Mouse (Mus musculus): ENCODE data around the gene Zfp420.
"Not testable (repeated sequence)": the region's sequence is repeated elsewhere in the genome, so short reads cannot be mapped to it uniquely, and the experiment has no call there.

Gene Zfp420

GRCm38 (mm10) chr7:29874256-29874655 is 14.5 kb downstream of the Zfp420 start:
- Histone ChIP-seq H3K9me3 (ENCODE audit: low read length) (peaks cover 42% of the 10 kb centered on the region), H3K4me1 (replicated peaks; ENCODE audit: low read depth, low read length) (peaks cover 19% of the 10 kb centered on the region), H3K36me3 (ENCODE audit: insufficient read depth, low read length) (peaks cover 26% of the 10 kb centered on the region), H3K4me3 (replicated peaks; ENCODE audit: low read length) (no peak overlapping the region), H3K27me3 (ENCODE audit: insufficient read depth, low read length) (no peaks in the 10 kb centered on the region)
- TF ChIP-seq POU5F1 (IDR thresholded peaks at IDR 0.05; ENCODE audit: borderline replicate concordance, low read length) (no peak), CTCF (conservative IDR thresholded peaks at IDR 0.05; ENCODE audit: low read length) (no peak), NANOG (IDR thresholded peaks at IDR 0.05; ENCODE audit: borderline replicate concordance, low read length) (no peak)

- H3K27me3 ChIP-seq (ENCODE audit: insufficient read depth, low read length), result not testable (repeated sequence)
- Histone ChIP-seq H3K4me1 (replicated peaks; ENCODE audit: low read depth, low read length) (peaks cover 33% of the 10 kb centered on the region), H3K9me3 (ENCODE audit: low read length) (peaks cover 48% of the 10 kb centered on the region), H3K4me3 (replicated peaks; ENCODE audit: low read length) (peak overlapping the region; percentile 45), H3K36me3 (ENCODE audit: insufficient read depth, low read length) (peaks cover 41% of the 10 kb centered on the region)
These were observed 17.8 kb downstream of the Zfp420 start for GRCm38 (mm10) chr7:29877561-29877960.

GRCm38 (mm10) chr7:29880056-29880455 is 20.3 kb downstream of the Zfp420 start:
- H3K36me3 ChIP-seq (ENCODE audit: insufficient read depth, low read length), result peaks cover 31% of the 10 kb centered on the region
- TF ChIP-seq POU5F1 (IDR thresholded peaks at IDR 0.05; ENCODE audit: borderline replicate concordance, low read length) (no peak), NANOG (IDR thresholded peaks at IDR 0.05; ENCODE audit: borderline replicate concordance, low read length) (no peak), CTCF (conservative IDR thresholded peaks at IDR 0.05; ENCODE audit: low read length) (no peak)

GRCm38 (mm10) chr7:29880916-29881315 is 21.1 kb downstream of the Zfp420 start:
- H3K27me3 ChIP-seq (ENCODE audit: insufficient read depth, low read length), result no peaks in the 10 kb centered on the region
- no peak overlapping the region for H3K4me3 ChIP-seq (replicated peaks; ENCODE audit: low read length)
- peaks cover 65% of the 10 kb centered on the region for H3K9me3 ChIP-seq (ENCODE audit: low read length)
- TF ChIP-seq NANOG (IDR thresholded peaks at IDR 0.05; ENCODE audit: borderline replicate concordance, low read length), result no peak
- no peak for TF ChIP-seq CTCF (conservative IDR thresholded peaks at IDR 0.05; ENCODE audit: low read length)
- TF ChIP-seq POU5F1 (IDR thresholded peaks at IDR 0.05; ENCODE audit: borderline replicate concordance, low read length), result no peak
- peaks cover 33% of the 10 kb centered on the region for H3K4me1 ChIP-seq (replicated peaks; ENCODE audit: low read depth, low read length)
- H3K36me3 ChIP-seq (ENCODE audit: insufficient read depth, low read length), result peaks cover 22% of the 10 kb centered on the region

More at GRCm38 (mm10) chr7:29880056-29880455, 20.3 kb downstream of the Zfp420 start:
- peaks cover 65% of the 10 kb centered on the region for H3K9me3 ChIP-seq (ENCODE audit: low read length)
- no peak overlapping the region for H3K4me3 ChIP-seq (replicated peaks; ENCODE audit: low read length)
- peaks cover 33% of the 10 kb centered on the region for H3K4me1 ChIP-seq (replicated peaks; ENCODE audit: low read depth, low read length)
- H3K27me3 ChIP-seq (ENCODE audit: insufficient read depth, low read length), result no peaks in the 10 kb centered on the region

GRCm38 (mm10) chr7:29890501-29890900 is 30.7 kb downstream of the Zfp420 start:
- Histone ChIP-seq H3K36me3 (ENCODE audit: insufficient read depth, low read length) (peaks cover 32% of the 10 kb centered on the region), H3K4me1 (replicated peaks; ENCODE audit: low read depth, low read length) (peaks cover 4% of the 10 kb centered on the region; the same call in 1 of the 2 replicates), H3K4me3 (replicated peaks; ENCODE audit: low read length) (no peak overlapping the region), H3K9me3 (ENCODE audit: low read length) (peaks cover 49% of the 10 kb centered on the region), H3K27me3 (ENCODE audit: insufficient read depth, low read length) (no peaks in the 10 kb centered on the region)
- no peak for TF ChIP-seq CTCF (conservative IDR thresholded peaks at IDR 0.05; ENCODE audit: low read length)
- no peak for TF ChIP-seq NANOG (IDR thresholded peaks at IDR 0.05; ENCODE audit: borderline replicate concordance, low read length)
- no peak for TF ChIP-seq POU5F1 (IDR thresholded peaks at IDR 0.05; ENCODE audit: borderline replicate concordance, low read length)

- Histone ChIP-seq H3K36me3 (ENCODE audit: insufficient read depth, low read length) (peaks cover 46% of the 10 kb centered on the region), H3K27me3 (ENCODE audit: insufficient read depth, low read length) (no peaks in the 10 kb centered on the region), H3K4me3 (replicated peaks; ENCODE audit: low read length) (no peak overlapping the region), H3K4me1 (replicated peaks; ENCODE audit: low read depth, low read length) (peaks cover 4% of the 10 kb centered on the region; the same call in 1 of the 2 replicates), H3K9me3 (ENCODE audit: low read length) (peaks cover 38% of the 10 kb centered on the region)
- TF ChIP-seq NANOG (IDR thresholded peaks at IDR 0.05; ENCODE audit: borderline replicate concordance, low read length) (no peak), CTCF (conservative IDR thresholded peaks at IDR 0.05; ENCODE audit: low read length) (no peak), POU5F1 (IDR thresholded peaks at IDR 0.05; ENCODE audit: borderline replicate concordance, low read length) (no peak)
These were observed 33.0 kb downstream of the Zfp420 start for GRCm38 (mm10) chr7:29892756-29893155.

- peaks cover 37% of the 10 kb centered on the region for H3K9me3 ChIP-seq (ENCODE audit: low read length)
- no peaks in the 10 kb centered on the region for H3K27me3 ChIP-seq (ENCODE audit: insufficient read depth, low read length)
- TF ChIP-seq POU5F1 (IDR thresholded peaks at IDR 0.05; ENCODE audit: borderline replicate concordance, low read length) (no peak), CTCF (conservative IDR thresholded peaks at IDR 0.05; ENCODE audit: low read length) (peak; percentile 37)
These were observed 38.6 kb downstream of the Zfp420 start for GRCm38 (mm10) chr7:29898351-29898750.

GRCm38 (mm10) chr7:29904101-29904500 is 44.3 kb downstream of the Zfp420 start:
- H3K4me3 ChIP-seq (replicated peaks; ENCODE audit: low read length), result peak overlapping the region; percentile 35
- peaks cover 43% of the 10 kb centered on the region for H3K4me1 ChIP-seq (replicated peaks; ENCODE audit: low read depth, low read length)
- TF ChIP-seq CTCF (conservative IDR thresholded peaks at IDR 0.05; ENCODE audit: low read length) (no peak), NANOG (IDR thresholded peaks at IDR 0.05; ENCODE audit: borderline replicate concordance, low read length) (no peak), POU5F1 (IDR thresholded peaks at IDR 0.05; ENCODE audit: borderline replicate concordance, low read length) (peak; percentile 84)
- peaks cover 3% of the 10 kb centered on the region; the same call in 1 of the 2 replicates for H3K36me3 ChIP-seq (ENCODE audit: insufficient read depth, low read length)
- H3K9me3 ChIP-seq (ENCODE audit: low read length), result no peaks in the 10 kb centered on the region
- no peaks in the 10 kb centered on the region for H3K27me3 ChIP-seq (ENCODE audit: insufficient read depth, low read length)

More at GRCm38 (mm10) chr7:29898351-29898750, 38.6 kb downstream of the Zfp420 start:
- Histone ChIP-seq H3K4me1 (replicated peaks; ENCODE audit: low read depth, low read length) (peaks cover 4% of the 10 kb centered on the region; the same call in 1 of the 2 replicates), H3K4me3 (replicated peaks; ENCODE audit: low read length) (no peak overlapping the region), H3K36me3 (ENCODE audit: insufficient read depth, low read length) (peaks cover 39% of the 10 kb centered on the region)

GRCm38 (mm10) chr7:29905966-29906681 is 46.3 kb downstream of the Zfp420 start, which contains the start of gene Zfp27:
Gene Zfp27 (minus strand): TSS chr7:29906572.
- Histone ChIP-seq H3K27me3 (ENCODE audit: insufficient read depth, low read length) (no peaks in the 10 kb centered on the region), H3K9me3 (ENCODE audit: low read length) (no peaks in the 10 kb centered on the region), H3K4me3 (replicated peaks; ENCODE audit: low read length) (peak within 1 kb of the TSS; percentile 81), H3K4me1 (replicated peaks; ENCODE audit: low read depth, low read length) (peaks cover 64% of the 10 kb centered on the region), H3K36me3 (ENCODE audit: insufficient read depth, low read length) (peaks cover 4% of the 10 kb centered on the region; the same call in 1 of the 2 replicates)
- TF ChIP-seq CTCF (conservative IDR thresholded peaks at IDR 0.05; ENCODE audit: low read length) (no peak), NANOG (IDR thresholded peaks at IDR 0.05; ENCODE audit: borderline replicate concordance, low read length) (no peak), POU5F1 (IDR thresholded peaks at IDR 0.05; ENCODE audit: borderline replicate concordance, low read length) (no peak)
